Comparison of ENCODE assay signal across 8 mouse cellular contexts in genomic region chr15:59263433-59264328, GRCm38 (mm10).
DNase-seq lines count a peak whose midpoint lies in the region; ATAC-seq and TF ChIP-seq lines count a peak whose summit lies in the region.

No protein-coding gene starts in this region.

- H3K27me3 ChIP-seq in heart, embryonic 14.5 days (ENCODE audit: control insufficient read depth, insufficient read depth, low read length): no peaks in the 10 kb centered on the region
- no peaks in the 10 kb centered on the region for H3K27me3 ChIP-seq in liver, embryonic 13.5 days

- H3K36me3 ChIP-seq in heart, embryonic 14.5 days (ENCODE audit: control insufficient read depth, insufficient read depth, low read length): no peaks in the 10 kb centered on the region
- H3K36me3 ChIP-seq in liver, embryonic 13.5 days: no peaks in the 10 kb centered on the region

- ATAC-seq in heart, embryonic 14.5 days (ENCODE audit: insufficient number of reproducible peaks, insufficient read depth, low FRiP score, low read depth): no peak; the same call in 1 of the 2 replicates
- ATAC-seq in liver, embryonic 13.5 days (ENCODE audit: low read depth): peak; percentile 62

- no peak overlapping the region for H3K4me3 ChIP-seq in left cerebral cortex, adult 2 months
- no peak overlapping the region for H3K4me3 ChIP-seq in heart, embryonic 14.5 days (ENCODE audit: control insufficient read depth in 1 of 2, insufficient read depth in 1 of 2, low read depth in 1 of 2, low read length in 2 of 2)
- peak overlapping the region; percentile 20 for H3K4me3 ChIP-seq in liver, embryonic 13.5 days (replicated peaks)

- peaks cover 7% of the 10 kb centered on the region in 2 experiments; a peak in 3 of 4 replicates for H3K4me1 ChIP-seq in heart, embryonic 14.5 days (ENCODE audit: control insufficient read depth in 2 of 2, insufficient read depth in 2 of 2, low read length in 2 of 2)
- peaks cover 25% of the 10 kb centered on the region for H3K4me1 ChIP-seq in liver, embryonic 13.5 days (replicated peaks)

- no peak overlapping the region for H3K9ac ChIP-seq in heart, embryonic 14.5 days (ENCODE audit: low read length)
- H3K9ac ChIP-seq in liver, embryonic 13.5 days: no peak overlapping the region; the same call in 1 of the 2 replicates

- intact Hi-C loops in left cerebral cortex, adult 2 months (cut with DNase I): no loop called here
- intact Hi-C loops in left cerebral cortex, postnatal 36 days (cut with DNase I): no loop called here

- DNase-seq in left cerebral cortex, adult 2 months (ENCODE audit: extremely low spot score in 1 of 2, low spot score in 2 of 2): no peak
- DNase-seq in left cerebral cortex, postnatal 36 days (ENCODE audit: low spot score in 2 of 2): no peak
- peak; percentile 73 for DNase-seq in adrenal gland, postnatal 10 days
- DNase-seq in liver, embryonic 13.5 days: peak; percentile 10
- peak; percentile 15 to 66 for DNase-seq in spleen, postnatal 10 days (ENCODE audit: low spot score in 2 of 2)
- DNase-seq in cerebellum, postnatal 4 days (ENCODE audit: low spot score in 2 of 2): no peak
- no peak for DNase-seq in urinary bladder, adult 2 months (ENCODE audit: low spot score)

- H3K27ac ChIP-seq in left cerebral cortex, adult 2 months: no peak overlapping the region
- peak overlapping the region; percentile 15 to 52; a peak in 3 of 4 replicates for H3K27ac ChIP-seq in heart, embryonic 14.5 days (replicated peaks in 1 of 2; ENCODE audit: control insufficient read depth in 1 of 2, insufficient read depth in 1 of 2, low read depth in 2 of 2, low read length in 2 of 2)
- peak overlapping the region; percentile 38; the same call in 1 of the 2 replicates for H3K27ac ChIP-seq in liver, embryonic 13.5 days

- H3K9me3 ChIP-seq in heart, embryonic 14.5 days (ENCODE audit: control insufficient read depth, low read length): no peaks in the 10 kb centered on the region
- H3K9me3 ChIP-seq in liver, embryonic 13.5 days (replicated peaks): no peaks in the 10 kb centered on the region

- no peak overlapping the region for H3K4me2 ChIP-seq in heart, embryonic 14.5 days (ENCODE audit: low read length)
- H3K4me2 ChIP-seq in liver, embryonic 13.5 days: peak overlapping the region; percentile 32

- peak; percentile 3 for TF ChIP-seq CTCF in left cerebral cortex, adult 2 months (IDR thresholded peaks at IDR 0.05)

- WGBS in heart, embryonic 14.5 days: 47% methylated on average over 13 of the region's 13 CpGs
- 21% methylated on average over 13 of the region's 13 CpGs for WGBS in liver, embryonic 13.5 days (ENCODE audit: insufficient replicate concordance)

Comparison
In these comparisons a context has a peak if more than half of its experiments do, and no peak if none do; other contexts are left out.
1. DNase-seq: peak in adrenal gland, postnatal 10 days (single experiment), liver, embryonic 13.5 days (single experiment) and spleen, postnatal 10 days (2 of 2); none in left cerebral cortex, adult 2 months (0 of 2), left cerebral cortex, postnatal 36 days (0 of 2), cerebellum, postnatal 4 days (0 of 2) and urinary bladder, adult 2 months (single experiment).